17 mouse cellular contexts compared by ENCODE assay signal in genomic region chr1:151000714-151001113, GRCm38 (mm10). TPM values are rescaled to one million over a fixed set of nuclear protein-coding genes. Genes with fewer than 3 reads are reported as not detected.
DNase-seq lines count a peak whose midpoint lies in the region; ATAC-seq and TF ChIP-seq lines count a peak whose summit lies in the region.
"Had no signal": no experiment of that assay in that cellular context is flagged by ENCODE, and none has a peak within 500 bp of the region (broad histone marks: within the 10 kb centered on the region; RNA-seq: fewer than 3 reads in every experiment).

No protein-coding gene starts in this region.

- no peak overlapping the region for H3K4me3 ChIP-seq in heart, embryonic 11.5 days (ENCODE audit: low read depth, low read length)
- no peak overlapping the region for H3K4me3 ChIP-seq in lung, embryonic 14.5 days (ENCODE audit: low read depth, low read length)
- no peak overlapping the region for H3K4me3 ChIP-seq in embryonic facial prominence, embryonic 13.5 days
- no peak overlapping the region for H3K4me3 ChIP-seq in intestine, postnatal 0 days (ENCODE audit: low read depth, low read length)
- H3K4me3 ChIP-seq: erythroblast, embryonic 14.5 days; limb, embryonic 13.5 days; midbrain, embryonic 15.5 days had no signal

- peaks cover 10% of the 10 kb centered on the region for H3K4me1 ChIP-seq in heart, embryonic 11.5 days (ENCODE audit: control insufficient read depth, insufficient read depth, low read length)
- H3K4me1 ChIP-seq in lung, embryonic 14.5 days (ENCODE audit: insufficient read depth): peaks cover 9% of the 10 kb centered on the region; the same call in 1 of the 2 replicates
- H3K4me1 ChIP-seq in embryonic facial prominence, embryonic 13.5 days: peaks cover 26% of the 10 kb centered on the region
- H3K4me1 ChIP-seq in intestine, postnatal 0 days (replicated peaks; ENCODE audit: control insufficient read depth, insufficient read depth, low read length): peaks cover 5% of the 10 kb centered on the region; the same call in 1 of the 2 replicates
- H3K4me1 ChIP-seq: midbrain, embryonic 15.5 days had no signal

- peak overlapping the region; percentile 52 for H3K4me2 ChIP-seq in heart, embryonic 11.5 days
- peak overlapping the region; percentile 52 for H3K4me2 ChIP-seq in lung, embryonic 14.5 days
- H3K4me2 ChIP-seq in embryonic facial prominence, embryonic 13.5 days: peak overlapping the region; percentile 44
- peak overlapping the region; percentile 37; the same call in 1 of the 2 replicates for H3K4me2 ChIP-seq in intestine, postnatal 0 days (replicated peaks; ENCODE audit: low read depth)
- H3K4me2 ChIP-seq: midbrain, embryonic 15.5 days had no signal

- ATAC-seq in heart, embryonic 11.5 days (replicated peaks; ENCODE audit: insufficient number of reproducible peaks, low FRiP score, low TSS enrichment): no peak
- ATAC-seq in lung, embryonic 14.5 days (ENCODE audit: insufficient read depth): peak; percentile 49; the same call in 1 of the 2 replicates
- ATAC-seq in embryonic facial prominence, embryonic 13.5 days (ENCODE audit: insufficient number of reproducible peaks, insufficient read depth, low FRiP score, low TSS enrichment, low read depth): no peak
- ATAC-seq in intestine, postnatal 0 days: no peak
- ATAC-seq: inflammation-experienced regulatory T-cells, adult 6 months; liver, postnatal 0 days; midbrain, embryonic 15.5 days had no signal

- no peak for DNase-seq in heart, adult 9 months (ENCODE audit: low spot score in 2 of 2)
- peak; percentile 40 for DNase-seq in lung, embryonic 14.5 days
- no peak for DNase-seq in lung, adult 18-20 months
- no peak for DNase-seq in cerebellum, adult 9-11 months
- DNase-seq: cerebellum, adult 11 months; cerebellum, postnatal 36 days; gastrocnemius, postnatal 10 days; liver, postnatal 0 days; right cerebral cortex, adult 18-20 months had no signal

- H3K36me3 ChIP-seq in heart, embryonic 11.5 days (ENCODE audit: control insufficient read depth, insufficient read depth, low read length): no peaks in the 10 kb centered on the region; the same call in 1 of the 2 replicates
- no peaks in the 10 kb centered on the region for H3K36me3 ChIP-seq in lung, embryonic 14.5 days (ENCODE audit: insufficient read depth)
- no peaks in the 10 kb centered on the region for H3K36me3 ChIP-seq in embryonic facial prominence, embryonic 13.5 days
- H3K36me3 ChIP-seq in intestine, postnatal 0 days (ENCODE audit: control insufficient read depth, insufficient read depth): no peaks in the 10 kb centered on the region
- H3K36me3 ChIP-seq: limb, embryonic 13.5 days; midbrain, embryonic 15.5 days had no signal

- H3K9ac ChIP-seq in heart, embryonic 11.5 days (ENCODE audit: low read depth, low read length): no peak overlapping the region
- H3K9ac ChIP-seq in lung, embryonic 14.5 days: no peak overlapping the region
- H3K9ac ChIP-seq in embryonic facial prominence, embryonic 13.5 days: no peak overlapping the region
- no peak overlapping the region for H3K9ac ChIP-seq in intestine, postnatal 0 days (ENCODE audit: low read depth, low read length)
- H3K9ac ChIP-seq: limb, embryonic 13.5 days; liver, postnatal 0 days; midbrain, embryonic 15.5 days had no signal

- TF ChIP-seq CTCF in lung, embryonic 14.5 days (IDR thresholded peaks at IDR 0.05; ENCODE audit: low read depth): no peak
- no peak for TF ChIP-seq CTCF in intestine, postnatal 0 days (IDR thresholded peaks at IDR 0.05; ENCODE audit: low read depth)

- WGBS in heart, embryonic 11.5 days (ENCODE audit: insufficient replicate concordance): 42% methylated on average over 13 of the region's 13 CpGs
- WGBS in lung, embryonic 14.5 days: 18% methylated on average over 13 of the region's 13 CpGs
- 42% methylated on average over 13 of the region's 13 CpGs for WGBS in embryonic facial prominence, embryonic 13.5 days
- 38% methylated on average over 13 of the region's 13 CpGs for WGBS in intestine, postnatal 0 days

- H3K9me3 ChIP-seq in heart, embryonic 11.5 days (replicated peaks; ENCODE audit: control insufficient read depth, low read length): no peaks in the 10 kb centered on the region
- no peaks in the 10 kb centered on the region; the same call in 1 of the 2 replicates for H3K9me3 ChIP-seq in lung, embryonic 14.5 days (ENCODE audit: low read depth, low read length)
- peaks cover 4% of the 10 kb centered on the region; the same call in 1 of the 2 replicates for H3K9me3 ChIP-seq in embryonic facial prominence, embryonic 13.5 days
- no peaks in the 10 kb centered on the region for H3K9me3 ChIP-seq in intestine, postnatal 0 days (ENCODE audit: control insufficient read depth)
- H3K9me3 ChIP-seq: limb, embryonic 13.5 days; midbrain, embryonic 15.5 days had no signal

- H3K27ac ChIP-seq in heart, embryonic 11.5 days (ENCODE audit: low read depth, low read length): peak overlapping the region; percentile 16; the same call in 1 of the 2 replicates
- H3K27ac ChIP-seq in lung, embryonic 14.5 days (ENCODE audit: low read depth): no peak overlapping the region
- H3K27ac ChIP-seq in embryonic facial prominence, embryonic 13.5 days: peak overlapping the region; percentile 72; the same call in 1 of the 2 replicates
- H3K27ac ChIP-seq in intestine, postnatal 0 days (ENCODE audit: low read depth, low read length): no peak overlapping the region
- H3K27ac ChIP-seq: kidney, postnatal 0 days; midbrain, embryonic 15.5 days had no signal

- H3K27me3 ChIP-seq in heart, embryonic 11.5 days (ENCODE audit: control insufficient read depth, insufficient read depth, low read length): no peaks in the 10 kb centered on the region
- no peaks in the 10 kb centered on the region for H3K27me3 ChIP-seq in lung, embryonic 14.5 days (ENCODE audit: insufficient read depth, low read length)
- H3K27me3 ChIP-seq in embryonic facial prominence, embryonic 13.5 days: no peaks in the 10 kb centered on the region
- H3K27me3 ChIP-seq in intestine, postnatal 0 days (replicated peaks; ENCODE audit: control insufficient read depth, insufficient read depth, low read length): no peaks in the 10 kb centered on the region
- H3K27me3 ChIP-seq: limb, embryonic 13.5 days; midbrain, embryonic 15.5 days had no signal

RNA-seq across cellular contexts. Expression of gene Hmcn1, which starts 7.5 kb away (rescaled TPM):
- polyA plus RNA-seq in heart, embryonic 11.5 days (2014; fragmentation: Nextera tagmentation; extraction: Ambion mirVana): 18.0 and 24.8 TPM in 2 replicates
- 14.5 and 17.1 TPM in 2 replicates for polyA plus RNA-seq in lung, embryonic 14.5 days (2014; fragmentation: Nextera tagmentation; extraction: Ambion mirVana)
- 38.5 and 39.3 TPM in 2 replicates for polyA plus RNA-seq in embryonic facial prominence, embryonic 13.5 days (2015; fragmentation: Nextera tagmentation; extraction: Ambion mirVana)
- 4.2 and 4.7 TPM in 2 replicates for polyA plus RNA-seq in intestine, postnatal 0 days (2015; fragmentation: Nextera tagmentation; extraction: Ambion mirVana)
- polyA plus RNA-seq: erythroblast, embryonic 14.5 days had no signal

Comparison
In these comparisons a context has a peak if more than half of its experiments do, and no peak if none do; other contexts are left out.
1. H3K27ac ChIP-seq: peak in heart, embryonic 11.5 days (single experiment) and embryonic facial prominence, embryonic 13.5 days (single experiment); none in lung, embryonic 14.5 days (single experiment) and intestine, postnatal 0 days (single experiment).
2. Peak in every context shown above with its lines, with median percentiles within 50 percentile points of each other: H3K4me2 ChIP-seq.